ENCODE assay signal across 37 mouse cellular contexts in the genomic region with DNA sequence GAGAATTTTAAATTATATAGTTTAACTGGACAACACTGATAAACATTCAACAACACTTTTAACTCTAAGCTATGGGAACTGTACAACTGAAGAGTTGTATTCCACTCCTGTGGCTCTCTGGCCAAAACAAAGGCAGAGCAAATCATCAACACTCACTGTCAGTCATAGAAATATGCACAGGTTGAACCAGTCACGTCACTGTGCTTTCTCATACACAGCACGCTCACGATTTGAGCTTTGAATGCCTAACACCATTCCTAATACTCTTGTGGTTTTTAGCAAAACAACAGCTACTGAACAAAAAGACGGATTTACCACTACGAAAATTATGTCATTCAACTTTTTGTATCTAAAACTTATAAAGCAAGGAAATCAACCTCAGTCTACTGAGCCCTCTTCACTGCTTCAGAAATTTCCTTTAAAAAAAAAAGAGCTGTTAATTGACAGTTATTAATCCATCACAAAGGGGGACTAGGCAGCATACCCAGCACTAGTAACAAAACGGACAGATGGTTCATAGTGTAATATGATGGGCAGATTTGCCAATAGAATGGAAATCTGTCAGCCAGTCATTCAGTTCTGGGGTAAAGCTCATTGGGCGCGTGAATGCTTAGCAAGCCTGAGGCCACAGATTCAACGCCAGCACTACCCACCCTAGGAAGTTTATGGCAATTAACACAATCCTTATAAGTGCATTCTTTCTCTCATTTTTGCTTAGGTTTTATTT. TPM values are rescaled to one million over a fixed set of nuclear protein-coding genes. Genes with fewer than 3 reads are reported as not detected.
A peak's percentile ranks its signal among the peaks of the same experiment; 100 is the strongest.
DNase-seq lines count a peak whose midpoint lies in the region; ATAC-seq and TF ChIP-seq lines count a peak whose summit lies in the region.
"Had no signal": no experiment of that assay in that cellular context is flagged by ENCODE, and none has a peak within 500 bp of the region (broad histone marks: within the 10 kb centered on the region; RNA-seq: fewer than 3 reads in every experiment).

No protein-coding gene starts in this region.

- H3K4me2 ChIP-seq in embryonic facial prominence, embryonic 14.5 days (ENCODE audit: low read depth, low read length), result no peak overlapping the region
- no peak overlapping the region for H3K4me2 ChIP-seq in forebrain, embryonic 12.5 days
- no peak overlapping the region for H3K4me2 ChIP-seq in forebrain, postnatal 0 days (ENCODE audit: low read depth)
- H3K4me2 ChIP-seq in liver, postnatal 0 days (ENCODE audit: low read depth, low read length), result no peak overlapping the region
- H3K4me2 ChIP-seq: embryonic facial prominence, embryonic 15.5 days; heart, embryonic 13.5 days; liver, embryonic 11.5 days; midbrain, embryonic 13.5 days; neural tube, embryonic 15.5 days had no signal

- no peak overlapping the region for H3K4me3 ChIP-seq in embryonic facial prominence, embryonic 14.5 days (ENCODE audit: low read depth, low read length)
- H3K4me3 ChIP-seq in embryonic facial prominence, embryonic 10.5 days, result no peak overlapping the region
- H3K4me3 ChIP-seq in forebrain, embryonic 12.5 days (replicated peaks), result no peak overlapping the region
- H3K4me3 ChIP-seq in forebrain, postnatal 0 days (ENCODE audit: low read depth, low read length), result no peak overlapping the region
- no peak overlapping the region for H3K4me3 ChIP-seq in liver, postnatal 0 days (ENCODE audit: low read depth, low read length)
- H3K4me3 ChIP-seq: embryonic facial prominence, embryonic 15.5 days; heart, adult 2 months; heart, embryonic 13.5 days; left cerebral cortex, adult 2 months; limb, embryonic 13.5 days; midbrain, embryonic 13.5 days; neural tube, embryonic 15.5 days had no signal

- no peak overlapping the region for H3K9ac ChIP-seq in embryonic facial prominence, embryonic 14.5 days (ENCODE audit: low read depth, low read length)
- no peak overlapping the region for H3K9ac ChIP-seq in forebrain, embryonic 12.5 days
- H3K9ac ChIP-seq in forebrain, postnatal 0 days, result no peak overlapping the region
- H3K9ac ChIP-seq in liver, postnatal 0 days (replicated peaks), result no peak overlapping the region
- H3K9ac ChIP-seq: embryonic facial prominence, embryonic 15.5 days; heart, embryonic 13.5 days; limb, embryonic 13.5 days; midbrain, embryonic 13.5 days; neural tube, embryonic 15.5 days had no signal

- DNase-seq in embryonic facial prominence, embryonic 14.5 days (ENCODE audit: low spot score), result no peak
- no peak for DNase-seq in embryonic facial prominence, embryonic 10.5 days (ENCODE audit: low spot score)
- peak; percentile 15 for DNase-seq in layer of hippocampus, adult 9-11 months
- DNase-seq in layer of hippocampus, postnatal 25 days (ENCODE audit: extremely low spot score in 1 of 2, low spot score in 1 of 2), result no peak
- DNase-seq in forebrain, postnatal 0 days, result peak; percentile 29
- no peak for DNase-seq in liver, postnatal 0 days
- DNase-seq in embryo, embryonic 10 days (ENCODE audit: low spot score), result no peak
- DNase-seq: adrenal gland, adult 2 months; cerebellum, adult 11-12 months; cerebellum, adult 9-11 months; heart, adult 2 months; heart, postnatal 14 days; kidney, adult 9 months; kidney, postnatal 10 days; lung, postnatal 36 days; right cerebral cortex, adult 18-20 months; thymus, adult 18-20 months; thymus, postnatal 25 days had no signal

- no peaks in the 10 kb centered on the region for H3K9me3 ChIP-seq in embryonic facial prominence, embryonic 14.5 days (ENCODE audit: control insufficient read depth, low read length)
- H3K9me3 ChIP-seq in embryonic facial prominence, embryonic 10.5 days, result no peaks in the 10 kb centered on the region
- H3K9me3 ChIP-seq in forebrain, embryonic 12.5 days, result no peaks in the 10 kb centered on the region
- H3K9me3 ChIP-seq in forebrain, postnatal 0 days (ENCODE audit: low read length), result no peaks in the 10 kb centered on the region
- no peaks in the 10 kb centered on the region for H3K9me3 ChIP-seq in liver, postnatal 0 days (ENCODE audit: low read length)
- H3K9me3 ChIP-seq: embryonic facial prominence, embryonic 15.5 days; heart, embryonic 13.5 days; limb, embryonic 13.5 days; midbrain, embryonic 13.5 days; neural tube, embryonic 15.5 days had no signal

- H3K4me1 ChIP-seq in embryonic facial prominence, embryonic 14.5 days (ENCODE audit: control insufficient read depth, insufficient read depth, low read length), result peaks cover 13% of the 10 kb centered on the region; the same call in 1 of the 2 replicates
- peaks cover 17% of the 10 kb centered on the region for H3K4me1 ChIP-seq in embryonic facial prominence, embryonic 10.5 days
- H3K4me1 ChIP-seq in forebrain, embryonic 12.5 days, result peaks cover 6% of the 10 kb centered on the region; the same call in 1 of the 2 replicates
- H3K4me1 ChIP-seq in forebrain, postnatal 0 days (ENCODE audit: insufficient read depth), result no peaks in the 10 kb centered on the region
- peaks cover 6% of the 10 kb centered on the region; the same call in 1 of the 2 replicates for H3K4me1 ChIP-seq in liver, postnatal 0 days (ENCODE audit: insufficient read depth)
- H3K4me1 ChIP-seq: heart, embryonic 13.5 days; neural tube, embryonic 15.5 days had no signal

- WGBS in embryonic facial prominence, embryonic 14.5 days, result 56% methylated on average over 9 of the region's 9 CpGs
- 85% methylated on average over 9 of the region's 9 CpGs for WGBS in embryonic facial prominence, embryonic 10.5 days
- 68% methylated on average over 9 of the region's 9 CpGs for WGBS in forebrain, embryonic 12.5 days
- WGBS in forebrain, postnatal 0 days, result 37% methylated on average over 9 of the region's 9 CpGs
- WGBS in liver, postnatal 0 days (ENCODE audit: insufficient replicate concordance), result 81% methylated on average over 9 of the region's 9 CpGs

- ATAC-seq in embryonic facial prominence, embryonic 14.5 days (ENCODE audit: low read depth), result peak; percentile 33; the same call in 1 of the 2 replicates
- peak; percentile 57; the same call in 1 of the 2 replicates for ATAC-seq in forebrain, embryonic 12.5 days (ENCODE audit: low FRiP score)
- ATAC-seq in forebrain, postnatal 0 days, result peak; percentile 47; the same call in 1 of the 2 replicates
- ATAC-seq in liver, postnatal 0 days, result no peak
- ATAC-seq: activated CD4-positive, CD25-positive, alpha-beta regulatory T cell, adult 4 months; intestine, embryonic 16.5 days; midbrain, embryonic 13.5 days had no signal

- H3K27ac ChIP-seq in embryonic facial prominence, embryonic 14.5 days (replicated peaks; ENCODE audit: low read depth, low read length), result no peak overlapping the region
- H3K27ac ChIP-seq in embryonic facial prominence, embryonic 10.5 days (replicated peaks), result no peak overlapping the region
- peak overlapping the region; percentile 73; the same call in 1 of the 2 replicates for H3K27ac ChIP-seq in forebrain, embryonic 12.5 days
- no peak overlapping the region for H3K27ac ChIP-seq in forebrain, postnatal 0 days (ENCODE audit: low read depth, low read length)
- no peak overlapping the region for H3K27ac ChIP-seq in liver, postnatal 0 days (ENCODE audit: low read depth)
- H3K27ac ChIP-seq: embryonic facial prominence, embryonic 15.5 days; heart, adult 2 months; heart, embryonic 13.5 days; left cerebral cortex, adult 2 months; neural tube, embryonic 15.5 days; stomach, postnatal 0 days had no signal

- no peaks in the 10 kb centered on the region for H3K36me3 ChIP-seq in embryonic facial prominence, embryonic 14.5 days (ENCODE audit: control insufficient read depth, insufficient read depth, low read length)
- H3K36me3 ChIP-seq in embryonic facial prominence, embryonic 10.5 days (replicated peaks), result no peaks in the 10 kb centered on the region
- peaks cover 3% of the 10 kb centered on the region; the same call in 1 of the 2 replicates for H3K36me3 ChIP-seq in forebrain, embryonic 12.5 days (replicated peaks)
- no peaks in the 10 kb centered on the region for H3K36me3 ChIP-seq in forebrain, postnatal 0 days (ENCODE audit: insufficient read depth)
- H3K36me3 ChIP-seq in liver, postnatal 0 days (replicated peaks; ENCODE audit: insufficient read depth, low read length), result peaks cover 5% of the 10 kb centered on the region
- H3K36me3 ChIP-seq: embryonic facial prominence, embryonic 15.5 days; heart, embryonic 13.5 days; limb, embryonic 13.5 days; midbrain, embryonic 13.5 days; neural tube, embryonic 15.5 days had no signal

- TF ChIP-seq EP300 in liver, postnatal 0 days (IDR thresholded peaks at IDR 0.05; ENCODE audit: low read depth), result no peak

- TF ChIP-seq CTCF in forebrain, postnatal 0 days (IDR thresholded peaks at IDR 0.05; ENCODE audit: low read depth), result no peak
- TF ChIP-seq CTCF in liver, postnatal 0 days (IDR thresholded peaks at IDR 0.05; ENCODE audit: low read depth), result no peak

- H3K27me3 ChIP-seq in embryonic facial prominence, embryonic 14.5 days (replicated peaks; ENCODE audit: control insufficient read depth, insufficient read depth, low read length), result no peaks in the 10 kb centered on the region
- no peaks in the 10 kb centered on the region for H3K27me3 ChIP-seq in embryonic facial prominence, embryonic 10.5 days (replicated peaks; ENCODE audit: low read depth, poor library complexity, severe bottlenecking)
- no peaks in the 10 kb centered on the region for H3K27me3 ChIP-seq in forebrain, embryonic 12.5 days
- H3K27me3 ChIP-seq in forebrain, postnatal 0 days (ENCODE audit: insufficient read depth, low read length), result no peaks in the 10 kb centered on the region
- H3K27me3 ChIP-seq in liver, postnatal 0 days (ENCODE audit: insufficient read depth, low read length), result no peaks in the 10 kb centered on the region
- H3K27me3 ChIP-seq: CH12.LX; embryonic facial prominence, embryonic 15.5 days; heart, embryonic 13.5 days; limb, embryonic 13.5 days; midbrain, embryonic 13.5 days; neural tube, embryonic 15.5 days had no signal

RNA-seq across cellular contexts. Expression of a gene that starts 20.8 kb away (rescaled TPM):
- 4.3 and 4.8 TPM in 2 replicates for polyA plus RNA-seq in embryonic facial prominence, embryonic 14.5 days (2014; fragmentation: Nextera tagmentation; extraction: Ambion mirVana)
- polyA plus RNA-seq in embryonic facial prominence, embryonic 10.5 days (2016; fragmentation: Nextera tagmentation; extraction: Ambion mirVana), result 9.7 and 10.5 TPM in 2 replicates
- total RNA-seq in layer of hippocampus, postnatal 25 days (2021), result 10 to 100 TPM; 20.2 to 22.2 TPM
- 27.3 and 28.7 TPM in 2 replicates for polyA plus RNA-seq in forebrain, embryonic 12.5 days (2016; fragmentation: Nextera tagmentation; extraction: Ambion mirVana)
- total RNA-seq in forebrain, postnatal 0 days (2014; rRNA removed), result 7.9 and 9.7 TPM in 2 replicates
- polyA plus RNA-seq in forebrain, postnatal 0 days (2015; fragmentation: Nextera tagmentation; extraction: Ambion mirVana), result 4.2 and 7.5 TPM in 2 replicates
- 49.7 and 55.2 TPM in 2 replicates for polyA plus RNA-seq in liver, postnatal 0 days (2015; fragmentation: Nextera tagmentation; extraction: Ambion mirVana)
- total RNA-seq: CH12.LX had no signal

RNA-seq across cellular contexts. Expression of a gene that starts 28.5 kb away (rescaled TPM):
- not detected in 2 replicates for polyA plus RNA-seq in embryonic facial prominence, embryonic 14.5 days (2014; fragmentation: Nextera tagmentation; extraction: Ambion mirVana)
- not detected in 2 replicates for polyA plus RNA-seq in embryonic facial prominence, embryonic 10.5 days (2016; fragmentation: Nextera tagmentation; extraction: Ambion mirVana)
- total RNA-seq in layer of hippocampus, postnatal 25 days (2021), result under 1 TPM in 1 of 2 experiments, not detected in 1; 0.12 TPM
- not detected in 2 replicates for polyA plus RNA-seq in forebrain, embryonic 12.5 days (2016; fragmentation: Nextera tagmentation; extraction: Ambion mirVana)
- total RNA-seq in forebrain, postnatal 0 days (2014; rRNA removed), result not detected in 2 replicates
- 0.12 TPM in 1 of 2 replicates, not detected in the other for polyA plus RNA-seq in forebrain, postnatal 0 days (2015; fragmentation: Nextera tagmentation; extraction: Ambion mirVana)
- 0.07 TPM in 1 of 2 replicates, not detected in the other for polyA plus RNA-seq in liver, postnatal 0 days (2015; fragmentation: Nextera tagmentation; extraction: Ambion mirVana)
- total RNA-seq: adrenal gland, adult 2 months; adrenal gland, postnatal 4 days; CH12.LX; gastrocnemius, postnatal 4 days; left cerebral cortex, postnatal 36 days; megakaryocyte, adult 5-6 weeks had no signal
- polyA plus RNA-seq: activated CD4-positive, CD25-positive, alpha-beta regulatory T cell, adult 4 months; adrenal gland, adult 2 months; C2C12; embryonic facial prominence, embryonic 15.5 days; heart, embryonic 13.5 days; intestine, embryonic 16.5 days; limb, embryonic 13.5 days; liver, embryonic 11.5 days; lung, embryonic 16.5 days; midbrain, embryonic 13.5 days; neural tube, embryonic 15.5 days; spleen, adult 2 months; stomach, postnatal 0 days had no signal

Comparison
In these comparisons a context has a peak if more than half of its experiments do, and no peak if none do; other contexts are left out.
1. DNase-seq: peak in layer of hippocampus, adult 9-11 months (single experiment) and forebrain, postnatal 0 days (single experiment); none in embryonic facial prominence, embryonic 14.5 days (single experiment), embryonic facial prominence, embryonic 10.5 days (single experiment), layer of hippocampus, postnatal 25 days (0 of 2), liver, postnatal 0 days (single experiment) and embryo, embryonic 10 days (single experiment).